Mouse (Mus musculus): ENCODE measurements around the gene Efnb3. TPM values are rescaled to one million over a fixed set of nuclear protein-coding genes. Genes with fewer than 3 reads are reported as not detected.
A peak's percentile ranks its signal among the peaks of the same experiment; 100 is the strongest.
"Not testable (repeated sequence)": the region's sequence is repeated elsewhere in the genome, so short reads cannot be mapped to it uniquely, and the experiment has no call there.

The Efnb3 gene
- total RNA-seq, 1 experiment from 2014 or later = 0.55 TPM

DNA sequence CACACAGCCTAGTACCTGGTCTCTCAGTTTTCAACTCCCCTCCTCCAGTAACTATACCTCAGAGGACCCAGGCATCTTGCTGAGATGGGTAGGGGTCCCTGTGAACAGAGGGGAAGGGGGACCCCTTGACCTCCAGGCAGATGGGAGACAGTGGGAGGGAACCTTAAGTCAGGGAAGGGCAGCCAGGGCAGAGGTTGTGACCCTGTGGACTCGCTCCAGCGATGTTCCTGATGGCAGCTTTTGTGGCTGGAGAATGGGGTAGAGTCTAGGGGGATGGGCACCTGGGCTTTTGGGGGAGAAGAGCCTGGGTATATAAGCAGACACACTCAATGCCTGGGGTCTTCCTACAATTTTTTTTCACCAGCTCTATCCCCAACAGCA lies 6.7 kb downstream of the Efnb3 start:
- ATAC-seq (replicated peaks; ENCODE audit: low read depth, poor library complexity, severe bottlenecking) = no peak

- ATAC-seq (replicated peaks; ENCODE audit: low read depth, poor library complexity, severe bottlenecking) = no peak
These were observed 7.2 kb downstream of the Efnb3 start for GRCm38 (mm10) chr11:69552622-69553340.

DNA sequence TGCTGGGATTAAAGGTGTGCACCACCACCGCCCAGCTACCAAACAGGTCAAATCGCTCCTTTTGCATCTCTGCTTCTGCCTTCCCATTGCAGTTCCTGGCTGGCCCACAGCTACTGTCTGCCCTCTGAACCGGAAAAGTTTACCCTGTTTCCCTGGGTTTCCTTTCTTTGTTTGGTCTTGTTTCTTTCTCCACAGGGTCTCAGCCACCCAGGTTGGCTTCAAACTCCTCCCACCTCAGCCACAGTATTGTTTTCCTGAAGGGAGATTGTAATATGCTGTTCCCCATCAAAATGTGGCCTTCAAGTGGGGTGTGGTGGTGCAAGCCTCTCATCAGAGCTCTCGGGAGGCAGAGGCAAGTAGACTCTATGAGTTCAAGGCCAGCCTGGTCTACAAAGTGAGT lies 8.7 kb downstream of the Efnb3 start:
- ATAC-seq (replicated peaks; ENCODE audit: low read depth, poor library complexity, severe bottlenecking) = no peak

- no peak for ATAC-seq (replicated peaks; ENCODE audit: low read depth, poor library complexity, severe bottlenecking)
These were observed 10.8 kb downstream of the Efnb3 start, which contains the start of gene Dnah2 for GRCm38 (mm10) chr11:69549060-69549656. Dnah2 (minus strand) TSS chr11:69549110.

- ATAC-seq (replicated peaks; ENCODE audit: low read depth, poor library complexity, severe bottlenecking) = no peak
These were observed 12.9 kb downstream of the Efnb3 start for GRCm38 (mm10) chr11:69547071-69547470.

DNA sequence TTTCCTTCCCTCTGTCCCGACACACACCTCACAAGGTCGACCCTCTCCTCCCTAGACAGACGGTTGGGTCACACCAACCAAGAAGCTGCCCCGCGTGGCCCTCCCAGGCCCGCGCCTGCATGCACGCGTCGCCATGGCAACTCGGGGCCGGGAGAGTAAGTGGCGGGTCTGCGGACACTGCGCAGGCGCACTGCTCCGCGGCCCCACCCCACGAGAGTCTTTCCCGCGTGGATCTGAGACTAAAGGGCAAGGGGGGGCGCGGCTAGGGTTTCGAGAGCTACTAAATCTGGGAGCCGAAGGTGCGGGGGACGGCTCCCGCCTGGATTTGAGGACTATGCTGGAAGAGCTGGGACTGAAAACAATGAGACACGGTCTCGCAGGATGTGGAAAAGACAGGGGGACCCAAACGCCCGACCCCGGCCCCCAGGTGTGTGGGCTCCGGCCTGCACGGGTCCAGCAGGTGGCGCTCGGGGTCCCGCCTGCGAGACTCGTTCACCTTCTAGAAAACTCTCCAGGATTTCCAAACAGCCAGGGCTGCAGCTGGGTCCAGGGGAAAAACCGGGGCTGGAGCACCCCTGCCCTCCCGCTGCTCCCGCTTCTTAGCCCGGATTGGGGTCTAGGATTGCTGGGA lies 13.5 kb downstream of the Efnb3 start:
- peak; percentile 55 for ATAC-seq (replicated peaks; ENCODE audit: low read depth, poor library complexity, severe bottlenecking)

DNA sequence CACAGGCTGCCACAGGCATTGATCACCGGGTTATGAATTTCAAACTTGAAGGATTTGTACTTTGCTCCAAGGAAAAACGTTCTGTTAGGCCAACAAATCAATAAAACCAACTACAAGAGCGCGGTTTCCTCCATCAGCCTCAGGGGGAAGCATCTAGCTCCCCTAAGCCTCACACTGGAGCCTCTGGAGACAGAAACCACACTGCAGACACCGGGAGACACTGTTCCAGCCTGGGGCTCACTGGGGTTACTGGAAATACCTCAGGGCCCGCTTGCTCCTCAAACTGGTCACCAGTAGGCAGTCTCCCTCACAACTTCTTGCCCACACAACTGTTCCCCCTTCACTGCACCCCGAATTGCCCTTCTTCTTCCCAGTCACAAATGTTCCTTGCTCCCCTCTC lies 14.0 kb downstream of the Efnb3 start:
- peak; percentile 17; the same call in 1 of the 2 replicates for ATAC-seq (replicated peaks; ENCODE audit: low read depth, poor library complexity, severe bottlenecking)

- ATAC-seq (replicated peaks; ENCODE audit: low read depth, poor library complexity, severe bottlenecking) = no peak
These were observed 16.4 kb downstream of the Efnb3 start for GRCm38 (mm10) chr11:69543598-69543997.

DNA sequence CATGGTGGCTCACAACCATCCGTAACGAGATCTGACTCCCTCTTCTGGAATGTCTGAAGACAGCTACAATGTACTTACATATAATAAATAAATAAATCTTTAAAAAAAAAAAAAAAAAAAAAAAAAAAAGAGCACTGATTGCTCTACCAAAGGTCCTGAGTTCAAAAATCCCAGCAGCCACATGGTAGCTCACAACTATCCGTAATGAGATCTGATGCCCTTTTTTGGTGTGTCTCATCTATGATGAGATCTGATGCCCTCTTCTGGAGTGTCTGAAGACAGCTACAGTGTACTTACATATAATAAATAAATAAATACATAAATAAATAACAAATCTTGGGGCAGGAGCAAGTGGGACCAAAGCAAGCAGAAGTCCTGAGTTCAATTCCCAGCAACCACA lies 18.3 kb downstream of the Efnb3 start:
- ATAC-seq (replicated peaks; ENCODE audit: low read depth, poor library complexity, severe bottlenecking) = not testable (repeated sequence)

DNA sequence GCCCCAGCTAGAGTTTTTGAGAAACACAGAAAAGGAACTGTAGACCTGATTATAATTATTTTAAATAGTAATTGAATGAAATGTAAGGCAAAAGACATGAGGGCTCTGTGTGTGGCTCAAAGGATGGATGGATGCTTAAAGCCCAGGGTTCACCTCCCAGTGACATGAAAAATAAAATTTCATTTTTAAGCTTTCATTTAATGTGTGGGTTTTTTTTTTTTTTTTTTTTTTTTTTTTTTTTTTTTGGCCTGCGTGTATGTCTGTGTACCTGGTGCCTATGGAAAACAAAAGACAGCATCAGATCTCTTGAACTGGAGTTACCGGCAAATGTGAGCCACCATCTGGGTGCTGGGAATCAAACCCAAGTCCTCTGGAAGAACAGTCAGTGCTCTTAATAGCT lies 19.3 kb downstream of the Efnb3 start:
- ATAC-seq (replicated peaks; ENCODE audit: low read depth, poor library complexity, severe bottlenecking) = no peak

- ATAC-seq (replicated peaks; ENCODE audit: low read depth, poor library complexity, severe bottlenecking) = no peak
These were observed 25.0 kb downstream of the Efnb3 start for GRCm38 (mm10) chr11:69534990-69535389.

- no peak for ATAC-seq (replicated peaks; ENCODE audit: low read depth, poor library complexity, severe bottlenecking)
These were observed 27.4 kb downstream of the Efnb3 start for GRCm38 (mm10) chr11:69532480-69533150.

GRCm38 (mm10) chr11:69530755-69531154 lies 29.2 kb downstream of the Efnb3 start:
- not testable (repeated sequence) for ATAC-seq (replicated peaks; ENCODE audit: low read depth, poor library complexity, severe bottlenecking)

DNA sequence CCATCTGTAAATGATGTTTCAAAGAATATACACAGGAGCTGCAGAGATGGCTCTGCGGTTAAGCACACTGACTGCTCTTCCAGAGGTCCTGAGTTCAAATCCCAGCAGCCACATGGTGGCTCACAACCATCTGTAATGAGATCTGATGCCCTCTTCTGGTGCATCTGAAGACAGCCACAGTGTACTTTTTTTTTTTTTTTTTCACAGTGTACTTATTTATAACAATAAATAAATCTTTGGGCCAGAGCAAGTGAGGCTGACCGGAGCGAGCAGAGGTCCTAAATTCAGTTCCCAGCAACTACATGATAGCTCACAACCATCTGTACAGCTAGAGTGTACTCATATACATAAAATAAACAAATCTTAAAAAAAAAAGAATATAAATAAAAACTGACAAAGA lies 29.7 kb downstream of the Efnb3 start:
- not testable (repeated sequence) for ATAC-seq (replicated peaks; ENCODE audit: low read depth, poor library complexity, severe bottlenecking)

DNA sequence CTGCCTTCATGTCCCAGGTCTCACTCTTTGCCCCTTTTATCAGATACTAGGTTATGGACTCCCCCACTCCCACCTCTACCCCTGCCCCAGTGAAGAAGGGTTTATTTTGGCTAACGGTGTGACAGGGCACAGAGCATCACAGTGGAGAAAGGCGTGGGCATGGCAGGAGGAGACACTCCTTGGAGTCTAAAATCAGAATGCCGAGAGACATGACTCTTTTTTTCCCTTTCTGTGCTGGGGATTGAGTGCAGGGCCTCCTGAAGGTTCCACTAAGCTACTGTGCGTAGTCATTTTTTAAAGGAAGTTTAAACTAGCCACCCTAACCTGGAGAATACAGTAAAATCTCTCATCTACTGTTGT lies 32.0 kb downstream of the Efnb3 start:
- ATAC-seq (replicated peaks; ENCODE audit: low read depth, poor library complexity, severe bottlenecking) = no peak

DNA sequence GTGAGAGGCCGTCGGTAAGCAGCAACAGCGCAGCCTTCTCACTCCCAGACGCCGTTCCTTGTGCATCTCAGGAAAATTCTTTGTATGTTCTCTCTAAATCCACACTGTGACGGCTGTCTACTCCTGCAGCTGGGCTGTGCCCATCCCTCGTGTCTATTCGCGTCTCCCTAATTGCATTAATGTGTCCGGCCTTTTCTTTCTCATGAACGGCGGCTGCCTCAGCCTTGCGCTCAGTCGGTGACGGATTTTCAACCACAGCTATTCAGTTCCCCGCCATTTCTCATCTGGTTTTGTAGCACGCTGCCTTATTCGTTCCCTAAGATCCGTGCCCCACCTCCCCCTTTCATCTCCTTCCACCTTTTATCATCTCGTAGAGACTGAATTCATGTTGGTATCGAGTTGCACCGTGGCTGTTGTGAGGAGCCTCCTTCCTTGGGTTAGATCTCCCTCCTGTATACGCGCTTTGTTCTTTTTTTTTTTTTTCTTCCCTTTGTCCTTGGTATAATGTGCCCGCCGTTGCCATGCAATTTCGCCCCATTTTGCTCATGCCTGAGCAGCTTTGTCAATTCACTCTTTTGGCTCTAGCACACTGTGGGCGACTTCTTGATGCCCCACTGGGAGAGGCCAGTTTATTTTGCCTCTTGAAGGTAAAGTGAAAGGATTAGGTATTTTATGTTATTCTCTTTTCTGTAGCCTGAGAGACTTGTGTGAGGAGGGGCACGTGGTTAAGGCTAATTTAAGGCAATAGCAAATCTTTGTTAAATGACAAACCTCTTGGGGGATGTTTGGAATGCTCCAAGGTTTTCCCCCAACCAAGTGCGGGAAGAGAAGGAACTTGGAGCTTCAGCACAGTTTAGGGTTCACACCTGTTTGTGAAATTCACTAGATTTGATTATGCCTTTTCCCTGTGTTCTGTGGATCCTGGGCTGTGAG lies 32.6 kb downstream of the Efnb3 start:
- ATAC-seq (replicated peaks; ENCODE audit: low read depth, poor library complexity, severe bottlenecking) = 0 out of 2 replicates have a peak, but pooled peaks have one; percentile 18

DNA sequence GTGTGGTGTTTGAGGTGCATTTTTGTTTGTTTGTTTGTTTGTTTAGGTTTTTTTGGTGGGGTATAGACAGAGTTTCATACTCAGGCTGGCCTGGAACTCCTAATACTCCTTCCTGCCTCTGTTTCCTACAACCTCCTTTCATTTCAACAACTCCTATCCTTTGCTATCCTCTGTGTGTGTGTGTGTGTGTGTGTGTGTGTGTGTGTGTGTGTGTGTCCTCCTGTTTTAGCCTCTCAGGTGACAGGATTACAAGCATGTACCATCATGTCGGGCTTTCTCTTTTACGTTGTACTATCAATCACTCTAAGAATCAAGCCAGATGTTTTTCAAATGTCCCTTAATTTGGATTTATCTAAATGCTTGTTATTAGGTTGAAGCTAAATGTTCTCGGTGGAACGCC lies 33.4 kb downstream of the Efnb3 start:
- no peak for ATAC-seq (replicated peaks; ENCODE audit: low read depth, poor library complexity, severe bottlenecking)

- no peak for ATAC-seq (replicated peaks; ENCODE audit: low read depth, poor library complexity, severe bottlenecking)
These were observed 34.3 kb downstream of the Efnb3 start for GRCm38 (mm10) chr11:69525661-69526060.

- ATAC-seq (replicated peaks; ENCODE audit: low read depth, poor library complexity, severe bottlenecking) = no peak
These were observed 36.4 kb downstream of the Efnb3 start for GRCm38 (mm10) chr11:69523651-69524050.
